Mouse (Mus musculus) intestine, embryonic 16.5 days (tissue): Measurements from ENCODE around the gene Tspear. TPM values are rescaled to one million over a fixed set of nuclear protein-coding genes. Genes with fewer than 3 reads are reported as not detected.

Experiments used
- ATAC-seq: fragments of 200-750 bp; cut with Nextera tagmentation; 2 replicates; pipeline ENCODE4 v1.8.0; 2017; ENCODE audit warnings: moderate TSS enrichment, moderate library complexity
- H3K27ac ChIP-seq: fragments of 300-500 bp; sonication (generic); 2 replicates; pipeline ENCODE4 v1.5.1; 2014; ENCODE audit warnings: mild to moderate bottlenecking, low read length
- H3K27me3 ChIP-seq: fragments of 300-500 bp; sonication (generic); replicated peaks from 2 replicates; pipeline ENCODE4 v1.6.1; 2014; ENCODE audit warnings: low read length, control low read depth, mixed read lengths; ENCODE audit not compliant: control insufficient read depth, insufficient read depth
- H3K36me3 ChIP-seq: fragments of 300-500 bp; sonication (generic); 2 replicates; pipeline ENCODE4 v1.6.1; 2014; ENCODE audit warnings: low read length, control low read depth; ENCODE audit not compliant: control insufficient read depth, insufficient read depth
- H3K4me1 ChIP-seq: fragments of 300-500 bp; sonication (generic); 2 replicates; pipeline ENCODE4 v1.6.1; 2014; ENCODE audit warnings: low read length, control low read depth, mixed read lengths; ENCODE audit not compliant: control insufficient read depth, insufficient read depth
- H3K4me2 ChIP-seq: fragments of 300-500 bp; sonication (generic); 2 replicates; pipeline ENCODE4 v1.6.1; 2014; ENCODE audit warnings: low read depth, low read length, control low read depth
- H3K4me3 ChIP-seq: fragments of 300-500 bp; sonication (generic); 2 replicates; pipeline ENCODE4 v1.5.1; 2014; ENCODE audit warnings: mild to moderate bottlenecking, low read length
- H3K9ac ChIP-seq: fragments of 300-500 bp; sonication (generic); 2 replicates; pipeline ENCODE4 v1.6.1; 2014; ENCODE audit warnings: low read depth, low read length
- H3K9me3 ChIP-seq: fragments of 300-500 bp; sonication (generic); 2 replicates; pipeline ENCODE4 v1.6.1; 2016; ENCODE audit warnings: low read length, control low read depth; ENCODE audit not compliant: control insufficient read depth
- WGBS: fragments of 180-500 bp; shearing (Covaris S2); extraction: QIAGEN DNeasy Blood & Tissue Kit; methylation state at CpG from one replicate; pipeline ENCODE4 v1.1.7; 2014; 5-methylcytosine and 5-hydroxymethylcytosine counted together
- microRNA counts: library from miRNA; unstranded; fragments of <30 nt; microRNA quantifications from one replicate; lab custom pipeline; 2016
- microRNA-seq: library from miRNA; unstranded; fragments of <30 nt; microRNA quantifications from one replicate; pipeline ENCODE4, GENCODE M21; 2016
- polyA plus RNA-seq: library from polyadenylated mRNA; unstranded; fragments of >200 nt; fragmentation: Nextera tagmentation; extraction: Ambion mirVana; gene quantifications from 2 replicates; pipeline ENCODE4 v1.2.1, GENCODE M21; 2015

Tspear gene
- polyA plus RNA-seq, 1 experiment from 2014 or later = 0.51 TPM

DNA sequence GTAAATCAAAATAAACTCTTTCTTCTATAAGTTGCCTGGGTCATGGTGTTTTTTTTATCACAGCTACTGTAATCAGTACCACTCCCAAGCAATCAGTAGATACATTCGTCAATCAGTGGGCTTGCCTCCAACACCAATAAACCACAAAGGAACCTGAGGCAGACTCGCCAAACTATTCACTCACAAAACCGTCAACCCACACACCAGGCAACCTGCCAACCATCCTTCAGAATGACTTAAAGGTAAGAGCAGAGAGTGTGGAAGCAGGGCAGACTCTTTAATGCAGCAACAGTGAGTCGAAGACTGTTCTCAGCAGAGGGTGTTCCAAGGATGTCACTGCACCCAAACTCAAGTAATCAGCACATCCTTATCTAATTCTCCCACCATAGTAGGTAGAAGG is 236.3 kb downstream of the Tspear start:
- no peak for ATAC-seq
- Histone ChIP-seq H3K4me1 (no peaks in the 10 kb centered on the region), H3K27me3 (no peaks in the 10 kb centered on the region), H3K27ac (no peak overlapping the region), H3K4me2 (no peak overlapping the region), H3K9me3 (no peaks in the 10 kb centered on the region), H3K9ac (no peak overlapping the region), H3K4me3 (no peak overlapping the region), H3K36me3 (no peaks in the 10 kb centered on the region)
- 62% methylated on average over 4 of the region's 4 CpGs for WGBS

DNA sequence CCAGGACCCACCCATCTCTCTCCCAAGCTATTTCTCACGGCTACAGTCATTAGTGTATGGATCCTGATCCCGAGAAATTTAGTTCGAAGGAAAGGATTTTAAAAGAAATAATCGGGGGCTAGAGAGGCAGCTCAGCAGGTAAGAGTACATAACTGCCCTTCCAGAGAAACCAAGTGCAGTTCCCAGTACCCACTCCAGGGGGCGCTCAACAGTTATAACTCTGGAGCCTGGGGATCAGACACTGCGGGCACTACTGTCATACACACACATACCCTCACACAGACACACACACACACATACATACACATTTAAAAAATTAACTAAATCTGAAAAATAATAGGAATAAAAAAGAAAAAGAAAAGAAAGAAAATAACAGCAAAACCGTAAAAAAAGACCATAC is 239.8 kb downstream of the Tspear start:
- 42% methylated on average over 7 of the region's 7 CpGs for WGBS
- H3K36me3 ChIP-seq = no peaks in the 10 kb centered on the region

DNA sequence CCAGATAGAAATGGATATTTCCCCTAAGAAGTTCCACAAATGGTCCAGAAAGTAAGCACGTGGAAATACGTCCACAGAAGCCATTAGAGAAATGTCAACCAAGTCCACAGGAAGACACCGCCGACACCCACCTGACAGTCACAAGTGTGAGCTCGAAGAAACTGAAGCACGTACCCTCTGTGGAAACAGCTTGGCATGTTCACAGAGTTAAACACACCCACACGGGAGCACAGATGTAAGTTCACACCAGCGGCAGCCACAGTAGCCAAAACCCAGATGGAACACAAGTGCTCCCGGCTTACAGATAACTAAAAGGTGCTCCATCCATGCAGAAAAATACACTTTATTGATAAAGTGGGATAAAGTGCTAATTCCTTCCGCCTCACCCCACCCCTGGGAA is 241.0 kb downstream of the Tspear start:
- WGBS = 81% methylated on average over 10 of the region's 10 CpGs
- H3K4me1 ChIP-seq = no peaks in the 10 kb centered on the region
- H3K4me3 ChIP-seq = no peak overlapping the region
- no peaks in the 10 kb centered on the region for H3K27me3 ChIP-seq
- no peak overlapping the region for H3K4me2 ChIP-seq
- H3K9me3 ChIP-seq = no peaks in the 10 kb centered on the region
- H3K27ac ChIP-seq = no peak overlapping the region
- H3K9ac ChIP-seq = no peak overlapping the region
- ATAC-seq = no peak
- H3K36me3 ChIP-seq = no peaks in the 10 kb centered on the region

More for the DNA sequence above, 239.8 kb downstream of the Tspear start:
- no peaks in the 10 kb centered on the region for H3K4me1 ChIP-seq
- ATAC-seq = no peak
- H3K4me3 ChIP-seq = no peak overlapping the region
- H3K9ac ChIP-seq = no peak overlapping the region
- no peak overlapping the region for H3K4me2 ChIP-seq
- H3K27ac ChIP-seq = no peak overlapping the region
- H3K27me3 ChIP-seq = no peaks in the 10 kb centered on the region
- no peaks in the 10 kb centered on the region for H3K9me3 ChIP-seq

MicroRNAs within 50 kb of the gene (microRNA counts, 519-probe panel; counts per million panel counts)
- 1,618 counts per million, percentile 17 among the panel's probes with 10 or more counts for microRNA mmu-miR-1930 (lab: Ali Mortazavi, UCI)

Small RNAs within 50 kb of the gene (microRNA-seq; reads per million reads assigned to microRNA genes)
- 4.6 reads per million, percentile 13 among the genes with 10 or more reads in this experiment for gene Mir1930

Other genes starting within 250 kb of the Tspear start
- 39.0 and 43.8 TPM in 2 replicates for gene Fam207a, start 170.8 kb upstream of the Tspear start, polyA plus RNA-seq
- 3.8 and 3.9 TPM in 2 replicates for gene Itgb2, start 156.3 kb upstream of the Tspear start, polyA plus RNA-seq
- 177 and 181 TPM in 2 replicates for gene Pttg1ip, start 104.8 kb upstream of the Tspear start, polyA plus RNA-seq
- gene Sumo3, start 80.5 kb upstream of the Tspear start, polyA plus RNA-seq = 330 and 356 TPM in 2 replicates
- gene Gm49325, start 80.4 kb upstream of the Tspear start, polyA plus RNA-seq = 1.9 TPM in 1 of 2 replicates, not detected in the other
- 61.5 and 68.6 TPM in 2 replicates for gene Ube2g2, start 64.3 kb upstream of the Tspear start, polyA plus RNA-seq
- gene Gm19402, start 4.2 kb downstream of the Tspear start, polyA plus RNA-seq = not detected in 2 replicates
- not detected in 2 replicates for gene Gm9508, start 10.7 kb downstream of the Tspear start, polyA plus RNA-seq
- not detected in 2 replicates for gene Gm10272, start 20.1 kb downstream of the Tspear start, polyA plus RNA-seq
- not detected in 2 replicates for gene Gm10024, start 24.9 kb downstream of the Tspear start, polyA plus RNA-seq
- not detected in 2 replicates for gene Gm10142, start 29.2 kb downstream of the Tspear start, polyA plus RNA-seq
- gene Krtap12-1, start 34.0 kb downstream of the Tspear start, polyA plus RNA-seq = not detected in 2 replicates
- not detected in 2 replicates for gene Gm10100, start 39.9 kb downstream of the Tspear start, polyA plus RNA-seq
- not detected in 2 replicates for gene Gm18596, start 56.1 kb downstream of the Tspear start, polyA plus RNA-seq
- not detected in 2 replicates for gene Gm9736, start 64.8 kb downstream of the Tspear start, polyA plus RNA-seq
- gene Gm3233, start 73.1 kb downstream of the Tspear start, polyA plus RNA-seq = not detected in 2 replicates
- not detected in 2 replicates for gene Gm3238, start 84.8 kb downstream of the Tspear start, polyA plus RNA-seq
- not detected in 2 replicates for gene Gm7138, start 90.4 kb downstream of the Tspear start, polyA plus RNA-seq
- not detected in 2 replicates for gene Gm3250, start 96.0 kb downstream of the Tspear start, polyA plus RNA-seq
- not detected in 2 replicates for gene Gm7137, start 101.6 kb downstream of the Tspear start, polyA plus RNA-seq
- gene Gm9639, start 108.5 kb downstream of the Tspear start, polyA plus RNA-seq = not detected in 2 replicates
- not detected in 2 replicates for gene Gm19668, start 112.6 kb downstream of the Tspear start, polyA plus RNA-seq
- not detected in 2 replicates for gene Gm9507, start 125.3 kb downstream of the Tspear start, polyA plus RNA-seq
- not detected in 2 replicates for gene Gm2696, start 128.1 kb downstream of the Tspear start, polyA plus RNA-seq
- gene Krtap10-4, start 140.5 kb downstream of the Tspear start, polyA plus RNA-seq = not detected in 2 replicates
- not detected in 2 replicates for gene Krtap10-10, start 149.4 kb downstream of the Tspear start, polyA plus RNA-seq
- not detected in 2 replicates for gene Gm36176, start 160.2 kb downstream of the Tspear start, polyA plus RNA-seq
- gene Gm10318, start 166.3 kb downstream of the Tspear start, polyA plus RNA-seq = not detected in 2 replicates
- not detected in 2 replicates for gene Gm3285, start 175.4 kb downstream of the Tspear start, polyA plus RNA-seq
- 3.3 TPM in 2 replicates for gene Lrrc3, start 216.0 kb downstream of the Tspear start, polyA plus RNA-seq